1 mouse cellular context compared by ENCODE assay signal in genomic region chr4:11903861-11904260, GRCm38 (mm10).
TF ChIP-seq lines count a peak whose summit lies in the region.

No protein-coding gene starts in this region.

TF ChIP-seq in MEL, 35 proteins besides CTCF, POLR2A, EP300 and RAD21 (continued from another document):
- no peak for TF ChIP-seq BHLHE40 (IDR thresholded peaks at IDR 0.05; ENCODE audit: borderline replicate concordance, low read depth, low read length)
- TF ChIP-seq NRF1 (IDR thresholded peaks at IDR 0.05; ENCODE audit: insufficient read depth, low read depth, low read length, poor library complexity, severe bottlenecking) = no peak
- TF ChIP-seq HCFC1 (IDR thresholded peaks at IDR 0.05; ENCODE audit: low read depth, low read length) = no peak
- no peak for TF ChIP-seq MYC (IDR thresholded peaks at IDR 0.05; ENCODE audit: low read depth, low read length)
- TF ChIP-seq KAT2A (conservative IDR thresholded peaks at IDR 0.05; ENCODE audit: low read depth, low read length) = no peak
- no peak for TF ChIP-seq SMC3 (IDR thresholded peaks at IDR 0.05; ENCODE audit: low read depth, low read length)
- no peak for TF ChIP-seq MAX (IDR thresholded peaks at IDR 0.05; ENCODE audit: low read length)
- no peak for TF ChIP-seq GATA1 (IDR thresholded peaks at IDR 0.05; ENCODE audit: low read depth, low read length)
- TF ChIP-seq NELFE (IDR thresholded peaks at IDR 0.05; ENCODE audit: low read depth, low read length) = no peak
- TF ChIP-seq MYB (IDR thresholded peaks at IDR 0.05; ENCODE audit: low read depth, low read length) = no peak
